Mouse (Mus musculus) inflammation-experienced regulatory T-cells (primary cell): ENCODE results near the gene Gal3st1. TPM values are rescaled to one million over a fixed set of nuclear protein-coding genes. Genes with fewer than 3 reads are reported as not detected.

Experiments used
- polyA plus RNA-seq, 2 experiments: library from polyadenylated mRNA; unstranded; fragments of 100-300 nt; shearing (Covaris generic); gene quantifications; one replicate each; pipeline ENCODE4 v1.2.1; 2017

Gal3st1 gene
- polyA plus RNA-seq: 1 to 10 TPM in 1 of 2 experiments, under 1 TPM in 1; 0.33 to 1.8 TPM

GRCm38 (mm10) chr11:3983291-3983862 is at the start of gene Gal3st1:
Gal3st1 (plus strand) TSS chr11:3983636.

GRCm38 (mm10) chr11:3963610-3964415 is 19.6 kb upstream of the Gal3st1 start, which contains the start of gene Pes1:
Pes1 (plus strand) TSS chr11:3963975.

GRCm38 (mm10) chr11:3976678-3977077 is 6.8 kb upstream of the Gal3st1 start, which contains the start of gene 4930556J24Rik:
4930556J24Rik (minus strand) TSS chr11:3976778.

GRCm38 (mm10) chr11:4031126-4031941 is 47.9 kb downstream of the Gal3st1 start, which contains the start of gene Sec14l4:
Sec14l4 (plus strand) TSS chr11:4031462.

Other genes with a start within 250 kb of the Gal3st1 start
- gene Osbp2, start 119.7 kb upstream of the Gal3st1 start, polyA plus RNA-seq: 1 to 10 TPM in 1 of 2 experiments, under 1 TPM in 1; 0.22 to 1.0 TPM
- not detected for gene 4921536K21Rik, start 88.5 kb upstream of the Gal3st1 start, polyA plus RNA-seq
- gene Dusp18, start 88.4 kb upstream of the Gal3st1 start, polyA plus RNA-seq: under 1 TPM; 0.30 to 0.42 TPM
- gene Slc35e4, start 69.0 kb upstream of the Gal3st1 start, polyA plus RNA-seq: 1 to 10 TPM; 3.9 to 4.0 TPM
- gene Tcn2, start 51.5 kb upstream of the Gal3st1 start, polyA plus RNA-seq: 10 to 100 TPM; 17.7 to 51.7 TPM
- gene Pes1, start 19.7 kb upstream of the Gal3st1 start, polyA plus RNA-seq: 10 to 100 TPM; 73.5 to 86.3 TPM
- under 1 TPM; 0.29 to 0.88 TPM for gene 4930556J24Rik, start 6.9 kb upstream of the Gal3st1 start, polyA plus RNA-seq
- gene Sec14l4, start 47.8 kb downstream of the Gal3st1 start, polyA plus RNA-seq: under 1 TPM in 1 of 2 experiments, not detected in 1; 0.75 TPM
- 1 to 10 TPM in 1 of 2 experiments, under 1 TPM in 1; 0.19 to 1.5 TPM for gene Sec14l3, start 81.2 kb downstream of the Gal3st1 start, polyA plus RNA-seq
- 1 to 10 TPM; 1.9 to 4.1 TPM for gene Mtfp1, start 111.8 kb downstream of the Gal3st1 start, polyA plus RNA-seq
- gene Sec14l2, start 139.8 kb downstream of the Gal3st1 start, polyA plus RNA-seq: 1 to 10 TPM in 1 of 2 experiments, under 1 TPM in 1; 0.77 to 2.8 TPM
- gene Rnf215, start 151.6 kb downstream of the Gal3st1 start, polyA plus RNA-seq: 10 to 100 TPM; 43.2 to 52.4 TPM
- gene Ccdc157, start 176.7 kb downstream of the Gal3st1 start, polyA plus RNA-seq: 1 to 10 TPM; 4.4 to 9.4 TPM
- 10 to 100 TPM; 69.4 to 69.8 TPM for gene Sf3a1, start 176.7 kb downstream of the Gal3st1 start, polyA plus RNA-seq
- 100 to 1,000 TPM; 110 to 134 TPM for gene Tbc1d10a, start 203.2 kb downstream of the Gal3st1 start, polyA plus RNA-seq
- 10 to 100 TPM; 45.3 to 46.4 TPM for gene Castor1, start 234.6 kb downstream of the Gal3st1 start, polyA plus RNA-seq